Mouse (Mus musculus) neural tube, embryonic 12.5 days (tissue): ENCODE measurements around the gene Naxd. TPM values are rescaled to one million over a fixed set of nuclear protein-coding genes. Genes with fewer than 3 reads are reported as not detected.
"Not testable (repeated sequence)": the region's sequence is repeated elsewhere in the genome, so short reads cannot be mapped to it uniquely, and the experiment has no call there.

Source experiments
- ATAC-seq: fragments of 200-750 bp; cut with Nextera tagmentation; 2 replicates; pipeline ENCODE4 v1.8.0; 2017; ENCODE audit warnings: low read depth, mild to moderate bottlenecking, moderate TSS enrichment, moderate library complexity; ENCODE audit not compliant: low FRiP score
- H3K27ac ChIP-seq: fragments of 300-500 bp; sonication (generic); 2 replicates; pipeline ENCODE4 v1.5.1; 2016
- H3K27me3 ChIP-seq: fragments of 300-500 bp; sonication (generic); replicated peaks from 2 replicates; pipeline ENCODE4 v1.6.1; 2016; ENCODE audit warnings: mild to moderate bottlenecking
- H3K36me3 ChIP-seq: fragments of 300-500 bp; sonication (generic); 2 replicates; pipeline ENCODE4 v1.6.1; 2016; ENCODE audit warnings: mild to moderate bottlenecking
- H3K4me1 ChIP-seq: fragments of 300-500 bp; sonication (generic); 2 replicates; pipeline ENCODE4 v1.6.1; 2016
- H3K4me2 ChIP-seq: fragments of 300-500 bp; sonication (generic); replicated peaks from 2 replicates; pipeline ENCODE4 v1.6.1; 2016; ENCODE audit warnings: mild to moderate bottlenecking
- H3K4me3 ChIP-seq: fragments of 300-500 bp; sonication (generic); 2 replicates; pipeline ENCODE4 v1.5.1; 2016
- H3K9ac ChIP-seq: fragments of 300-500 bp; sonication (generic); 2 replicates; pipeline ENCODE4 v1.6.1; 2016; ENCODE audit warnings: mild to moderate bottlenecking
- H3K9me3 ChIP-seq: fragments of 300-500 bp; sonication (generic); 2 replicates; pipeline ENCODE4 v1.6.1; 2016; ENCODE audit warnings: mild to moderate bottlenecking
- WGBS: fragments of 180-500 bp; shearing (Covaris S2); methylation state at CpG from one replicate; pipeline ENCODE4 v1.1.7; 2016; 5-methylcytosine and 5-hydroxymethylcytosine counted together
- polyA plus RNA-seq: library from polyadenylated mRNA; unstranded; fragments of >200 nt; fragmentation: Nextera tagmentation; extraction: Ambion mirVana; gene quantifications from 2 replicates; pipeline ENCODE4 v1.2.1, GENCODE M21; 2016

The Naxd gene
- polyA plus RNA-seq, 1 experiment from 2014 or later: 131 TPM

GRCm38 (mm10) chr8:11460934-11461333 lies 36.4 kb upstream of the Naxd start:
- H3K9me3 ChIP-seq: no peaks in the 10 kb centered on the region
- H3K4me2 ChIP-seq: no peak overlapping the region
- no peaks in the 10 kb centered on the region for H3K36me3 ChIP-seq
- ATAC-seq: no peak
- WGBS: 51% methylated on average over 2 of the region's 2 CpGs
- peaks cover 7% of the 10 kb centered on the region; the same call in 1 of the 2 replicates for H3K4me1 ChIP-seq
- H3K27me3 ChIP-seq: no peaks in the 10 kb centered on the region
- H3K4me3 ChIP-seq: no peak overlapping the region
- H3K9ac ChIP-seq: no peak overlapping the region
- H3K27ac ChIP-seq: no peak overlapping the region

DNA sequence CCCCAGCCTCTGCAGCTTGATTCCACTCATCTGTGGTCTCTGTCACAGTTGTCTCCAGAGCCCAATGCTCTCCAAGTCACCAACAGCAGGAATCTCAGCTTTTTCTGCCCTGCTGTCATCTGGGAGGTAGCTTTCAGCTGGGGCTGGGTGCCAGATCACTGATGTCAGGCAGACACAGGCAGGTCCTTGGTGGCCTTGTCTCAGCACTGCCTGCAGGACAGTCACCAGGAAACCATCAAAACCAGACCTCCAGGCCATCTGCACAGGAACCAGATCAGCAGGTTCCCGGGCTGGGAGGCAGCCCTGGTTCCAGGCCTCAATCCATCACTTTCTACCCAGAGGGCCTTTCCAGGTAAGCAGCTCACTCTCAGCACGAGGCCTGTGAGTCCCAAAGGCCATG lies 35.5 kb upstream of the Naxd start:
- H3K4me3 ChIP-seq: no peak overlapping the region
- H3K27ac ChIP-seq: no peak overlapping the region
- peaks cover 7% of the 10 kb centered on the region; the same call in 1 of the 2 replicates for H3K4me1 ChIP-seq
- H3K27me3 ChIP-seq: no peaks in the 10 kb centered on the region
- no peaks in the 10 kb centered on the region for H3K36me3 ChIP-seq
- no peak overlapping the region for H3K9ac ChIP-seq
- no peak overlapping the region for H3K4me2 ChIP-seq
- no peaks in the 10 kb centered on the region for H3K9me3 ChIP-seq
- 58% methylated on average over 2 of the region's 2 CpGs for WGBS
- ATAC-seq: no peak

- Histone ChIP-seq H3K36me3 (no peaks in the 10 kb centered on the region), H3K4me3 (no peak overlapping the region), H3K9me3 (peaks cover 7% of the 10 kb centered on the region; the same call in 1 of the 2 replicates), H3K27me3 (no peaks in the 10 kb centered on the region), H3K4me1 (peaks cover 7% of the 10 kb centered on the region; the same call in 1 of the 2 replicates), H3K9ac (no peak overlapping the region), H3K4me2 (no peak overlapping the region), H3K27ac (no peak overlapping the region)
- WGBS: 91% methylated on average over 4 of the region's 4 CpGs
- no peak for ATAC-seq
Measured at GRCm38 (mm10) chr8:11462641-11463040, 34.7 kb upstream of the Naxd start.

- H3K36me3 ChIP-seq: no peaks in the 10 kb centered on the region
- 93% methylated on average over 2 of the region's 2 CpGs for WGBS
- no peaks in the 10 kb centered on the region for H3K27me3 ChIP-seq
- no peak overlapping the region for H3K9ac ChIP-seq
- no peak overlapping the region for H3K4me3 ChIP-seq
- H3K9me3 ChIP-seq: peaks cover 7% of the 10 kb centered on the region; the same call in 1 of the 2 replicates
- no peak overlapping the region for H3K27ac ChIP-seq
- peaks cover 5% of the 10 kb centered on the region; the same call in 1 of the 2 replicates for H3K4me1 ChIP-seq
- no peak for ATAC-seq
- no peak overlapping the region for H3K4me2 ChIP-seq
Measured at GRCm38 (mm10) chr8:11463541-11463888, 33.8 kb upstream of the Naxd start.

GRCm38 (mm10) chr8:11463889-11464706 lies 33.2 kb upstream of the Naxd start:
- 83% methylated on average over 12 of the region's 12 CpGs for WGBS
- H3K36me3 ChIP-seq: no peaks in the 10 kb centered on the region
- no peak overlapping the region for H3K27ac ChIP-seq
- H3K4me2 ChIP-seq: no peak overlapping the region
- no peak for ATAC-seq
- H3K9me3 ChIP-seq: peaks cover 7% of the 10 kb centered on the region; the same call in 1 of the 2 replicates
- H3K4me3 ChIP-seq: no peak overlapping the region
- H3K27me3 ChIP-seq: no peaks in the 10 kb centered on the region
- H3K9ac ChIP-seq: no peak overlapping the region
- peaks cover 3% of the 10 kb centered on the region; the same call in 1 of the 2 replicates for H3K4me1 ChIP-seq

GRCm38 (mm10) chr8:11464707-11464964 lies 32.7 kb upstream of the Naxd start:
- Histone ChIP-seq H3K36me3 (no peaks in the 10 kb centered on the region), H3K9me3 (peaks cover 7% of the 10 kb centered on the region; the same call in 1 of the 2 replicates), H3K9ac (no peak overlapping the region), H3K4me3 (no peak overlapping the region), H3K27ac (no peak overlapping the region), H3K27me3 (no peaks in the 10 kb centered on the region), H3K4me1 (peaks cover 3% of the 10 kb centered on the region; the same call in 1 of the 2 replicates), H3K4me2 (no peak overlapping the region)
- no peak for ATAC-seq
- WGBS: 85% methylated on average over 3 of the region's 3 CpGs

DNA sequence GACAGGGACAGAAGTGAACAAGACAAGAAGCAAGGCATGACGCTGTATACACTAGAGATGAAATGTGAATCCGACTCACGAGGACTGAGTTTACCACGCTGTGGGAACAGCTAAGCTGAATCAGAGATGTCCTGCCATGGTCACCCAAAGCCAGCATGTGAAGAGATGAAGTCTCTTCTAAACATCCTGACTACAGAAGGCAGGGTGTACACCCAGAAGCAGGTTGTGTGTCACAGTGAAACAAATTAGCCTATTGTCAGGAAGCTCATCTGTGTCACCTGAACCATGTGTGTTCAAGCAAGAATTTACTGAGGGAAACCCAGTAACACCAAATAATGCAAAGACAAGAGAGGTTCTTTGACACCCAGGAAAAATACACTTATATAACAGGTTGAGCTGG lies 31.7 kb upstream of the Naxd start:
- 94% methylated on average over 4 of the region's 4 CpGs for WGBS
- Histone ChIP-seq H3K36me3 (no peaks in the 10 kb centered on the region), H3K27me3 (no peaks in the 10 kb centered on the region), H3K27ac (no peak overlapping the region), H3K4me2 (no peak overlapping the region), H3K9ac (no peak overlapping the region), H3K4me1 (peaks cover 3% of the 10 kb centered on the region; the same call in 1 of the 2 replicates), H3K4me3 (no peak overlapping the region), H3K9me3 (peaks cover 7% of the 10 kb centered on the region; the same call in 1 of the 2 replicates)
- ATAC-seq: no peak

GRCm38 (mm10) chr8:11466528-11466927 lies 30.8 kb upstream of the Naxd start:
- not testable (repeated sequence) for H3K27ac ChIP-seq, H3K27me3 ChIP-seq, ATAC-seq, H3K4me3 ChIP-seq, H3K9me3 ChIP-seq, H3K4me1 ChIP-seq, H3K4me2 ChIP-seq, H3K9ac ChIP-seq, H3K36me3 ChIP-seq
- WGBS: 89% methylated on average over 5 of the region's 5 CpGs

DNA sequence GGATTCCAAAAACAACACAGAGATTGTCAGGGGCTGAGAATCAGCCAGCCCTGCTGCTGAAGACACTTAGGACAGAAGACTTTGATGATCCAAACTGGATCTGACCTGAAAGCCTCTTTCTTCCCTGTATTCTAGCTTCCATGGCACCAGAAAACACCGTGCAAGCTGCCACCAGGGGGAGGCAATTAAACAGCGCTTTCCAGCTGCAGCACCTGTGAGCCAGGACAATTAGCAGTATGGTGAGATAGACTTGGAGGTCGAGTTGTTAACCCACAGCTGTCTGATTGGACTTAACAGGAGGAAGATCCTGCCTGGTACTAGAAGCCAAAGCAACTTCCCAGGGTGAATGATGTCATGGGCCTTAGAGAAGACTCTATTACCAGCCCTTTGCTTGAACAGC lies 28.2 kb upstream of the Naxd start:
- Histone ChIP-seq H3K27ac (no peak overlapping the region), H3K36me3 (no peaks in the 10 kb centered on the region), H3K4me3 (no peak overlapping the region), H3K4me1 (0 out of 2 replicates have a peak, but pooled peaks cover 3% of the 10 kb centered on the region), H3K9ac (no peak overlapping the region), H3K4me2 (no peak overlapping the region), H3K9me3 (peaks cover 7% of the 10 kb centered on the region; the same call in 1 of the 2 replicates), H3K27me3 (peaks cover 7% of the 10 kb centered on the region)
- WGBS: 4% methylated on average over 3 of the region's 3 CpGs
- no peak for ATAC-seq

- ATAC-seq: no peak
- 83% methylated on average over 7 of the region's 7 CpGs for WGBS
- H3K9me3 ChIP-seq: peaks cover 7% of the 10 kb centered on the region; the same call in 1 of the 2 replicates
Measured at GRCm38 (mm10) chr8:11470694-11471093, 26.6 kb upstream of the Naxd start.

DNA sequence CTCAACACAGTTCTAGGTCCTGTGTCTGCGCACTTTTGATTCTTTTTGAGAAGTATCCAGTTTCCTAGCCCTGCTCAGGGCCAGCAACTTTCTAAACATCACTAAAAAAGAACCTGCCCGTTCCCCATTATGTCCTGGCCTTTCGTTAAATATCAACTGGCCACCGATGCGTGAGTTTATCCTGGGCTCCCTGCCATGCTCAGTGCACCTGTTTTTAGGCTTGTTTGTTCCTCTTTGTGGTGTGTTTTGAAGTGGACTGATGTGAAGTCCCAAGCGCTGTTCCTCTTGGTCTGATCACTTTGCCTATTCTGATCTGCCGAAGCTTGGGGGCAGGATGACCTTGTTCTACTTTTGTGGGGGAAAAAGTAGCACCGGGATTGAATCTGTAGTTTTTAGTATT lies 26.0 kb upstream of the Naxd start:
- no peak for ATAC-seq
- Histone ChIP-seq H3K4me1 (0 out of 2 replicates have a peak, but pooled peaks cover 3% of the 10 kb centered on the region), H3K4me2 (no peak overlapping the region), H3K27me3 (peaks cover 28% of the 10 kb centered on the region), H3K4me3 (no peak overlapping the region), H3K27ac (no peak overlapping the region), H3K36me3 (no peaks in the 10 kb centered on the region), H3K9ac (no peak overlapping the region), H3K9me3 (peaks cover 7% of the 10 kb centered on the region; the same call in 1 of the 2 replicates)
- 55% methylated on average over 8 of the region's 8 CpGs for WGBS

More at GRCm38 (mm10) chr8:11470694-11471093, 26.6 kb upstream of the Naxd start:
- H3K4me3 ChIP-seq: no peak overlapping the region
- H3K4me1 ChIP-seq: 0 out of 2 replicates have a peak, but pooled peaks cover 3% of the 10 kb centered on the region
- H3K36me3 ChIP-seq: no peaks in the 10 kb centered on the region
- H3K4me2 ChIP-seq: no peak overlapping the region
- no peak overlapping the region for H3K27ac ChIP-seq
- H3K27me3 ChIP-seq: peaks cover 22% of the 10 kb centered on the region
- H3K9ac ChIP-seq: no peak overlapping the region

DNA sequence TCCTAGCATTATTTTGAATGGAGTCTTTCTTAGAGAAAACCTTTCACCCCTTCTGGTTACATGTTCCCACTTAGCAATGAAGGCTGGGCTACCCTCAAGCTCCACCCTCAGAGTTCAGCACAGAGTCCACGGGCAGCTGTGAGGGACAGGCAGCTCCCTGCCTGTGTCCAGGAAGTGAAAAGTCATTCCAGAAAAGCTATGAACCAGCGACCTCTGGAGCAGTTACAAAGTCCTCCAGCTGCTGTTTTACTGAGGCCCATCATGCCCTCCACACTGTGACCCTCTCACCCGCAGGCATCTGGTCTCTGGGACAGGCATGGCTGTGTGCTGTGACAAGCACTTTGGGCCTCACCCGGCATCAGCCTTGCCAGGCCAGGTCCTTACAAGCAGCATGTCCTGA lies 24.2 kb upstream of the Naxd start:
- no peak for ATAC-seq

GRCm38 (mm10) chr8:11475397-11475796 lies 21.9 kb upstream of the Naxd start:
- 6% methylated on average over 9 of the region's 10 CpGs for WGBS
- Histone ChIP-seq H3K9me3 (no peaks in the 10 kb centered on the region), H3K27me3 (peaks cover 69% of the 10 kb centered on the region), H3K4me2 (no peak overlapping the region), H3K36me3 (no peaks in the 10 kb centered on the region), H3K9ac (no peak overlapping the region), H3K27ac (no peak overlapping the region), H3K4me1 (peaks cover 23% of the 10 kb centered on the region), H3K4me3 (no peak overlapping the region)
- ATAC-seq: no peak

More for the DNA sequence above, 24.2 kb upstream of the Naxd start:
- H3K36me3 ChIP-seq: no peaks in the 10 kb centered on the region
- 26% methylated on average over 4 of the region's 4 CpGs for whole genome bisulfite sequencing
- H3K4me3 ChIP-seq: no peak overlapping the region
- no peak overlapping the region for H3K27ac ChIP-seq
- peaks cover 17% of the 10 kb centered on the region for H3K4me1 ChIP-seq
- H3K4me2 ChIP-seq: no peak overlapping the region
- peaks cover 46% of the 10 kb centered on the region for H3K27me3 ChIP-seq
- no peaks in the 10 kb centered on the region for H3K9me3 ChIP-seq
- no peak overlapping the region for H3K9ac ChIP-seq
